Mouse (Mus musculus): ENCODE data around the gene Igsf6. TPM values are rescaled to one million over a fixed set of nuclear protein-coding genes. Genes with fewer than 3 reads are reported as not detected.

Igsf6 gene
- polyA plus RNA-seq, 1 experiment from 2014 or later, result 1.4 TPM

- no peak overlapping the region for H3K9ac ChIP-seq (replicated peaks)
- H3K27me3 ChIP-seq, result peaks cover 10% of the 10 kb centered on the region; the same call in 1 of the 2 replicates
- H3K27ac ChIP-seq (replicated peaks), result no peak overlapping the region
- no peak for ATAC-seq (ENCODE audit: low FRiP score, low read depth)
- H3K4me1 ChIP-seq, result no peaks in the 10 kb centered on the region
- no peaks in the 10 kb centered on the region for H3K36me3 ChIP-seq
- H3K9me3 ChIP-seq, result no peaks in the 10 kb centered on the region
- no peak overlapping the region for H3K4me2 ChIP-seq (replicated peaks)
- H3K4me3 ChIP-seq, result no peak overlapping the region
- WGBS, result 81% methylated on average over 6 of the region's 6 CpGs
Measured at GRCm38 (mm10) chr7:121025221-121026008, 49.0 kb downstream of the Igsf6 start.

GRCm38 (mm10) chr7:121020277-121020676, 54.1 kb downstream of the Igsf6 start:
- 42% methylated on average over 8 of the region's 8 CpGs for WGBS
- no peak overlapping the region for H3K27ac ChIP-seq (replicated peaks)
- no peaks in the 10 kb centered on the region for H3K4me1 ChIP-seq
- no peak overlapping the region for H3K9ac ChIP-seq (replicated peaks)
- no peaks in the 10 kb centered on the region for H3K36me3 ChIP-seq
- no peak for ATAC-seq (ENCODE audit: low FRiP score, low read depth)
- H3K4me2 ChIP-seq (replicated peaks), result no peak overlapping the region
- no peak overlapping the region for H3K4me3 ChIP-seq
- H3K9me3 ChIP-seq, result no peaks in the 10 kb centered on the region
- H3K27me3 ChIP-seq, result no peaks in the 10 kb centered on the region

- no peak for ATAC-seq (ENCODE audit: low FRiP score, low read depth)
- Histone ChIP-seq H3K9ac (replicated peaks) (no peak overlapping the region), H3K36me3 (no peaks in the 10 kb centered on the region), H3K9me3 (no peaks in the 10 kb centered on the region), H3K27me3 (no peaks in the 10 kb centered on the region), H3K4me1 (no peaks in the 10 kb centered on the region), H3K27ac (replicated peaks) (no peak overlapping the region), H3K4me2 (replicated peaks) (no peak overlapping the region), H3K4me3 (no peak overlapping the region)
- WGBS, result 91% methylated on average over 3 of the region's 3 CpGs
Measured at GRCm38 (mm10) chr7:121018778-121019177, 55.6 kb downstream of the Igsf6 start.

GRCm38 (mm10) chr7:121014486-121014885, 59.9 kb downstream of the Igsf6 start:
- H3K27me3 ChIP-seq, result no peaks in the 10 kb centered on the region
- no peaks in the 10 kb centered on the region for H3K9me3 ChIP-seq
- H3K4me3 ChIP-seq, result no peak overlapping the region
- WGBS, result 89% methylated on average over 10 of the region's 10 CpGs
- H3K4me2 ChIP-seq (replicated peaks), result no peak overlapping the region
- no peak for ATAC-seq (ENCODE audit: low FRiP score, low read depth)
- H3K4me1 ChIP-seq, result peaks cover 6% of the 10 kb centered on the region; the same call in 1 of the 2 replicates
- no peak overlapping the region for H3K27ac ChIP-seq (replicated peaks)
- H3K9ac ChIP-seq (replicated peaks), result no peak overlapping the region
- H3K36me3 ChIP-seq, result no peaks in the 10 kb centered on the region

Other genes starting within 250 kb of the Igsf6 start
- gene Eef2k, start 231.7 kb downstream of the Igsf6 start, polyA plus RNA-seq (2016; fragmentation: Nextera tagmentation; extraction: Ambion mirVana), result 27.9 and 29.6 TPM in 2 replicates
- gene Polr3e, start 156.8 kb downstream of the Igsf6 start, polyA plus RNA-seq (2016; fragmentation: Nextera tagmentation; extraction: Ambion mirVana), result 31.4 and 33.2 TPM in 2 replicates
- gene Cdr2, start 92.3 kb downstream of the Igsf6 start, polyA plus RNA-seq (2016; fragmentation: Nextera tagmentation; extraction: Ambion mirVana), result 17.2 and 18.9 TPM in 2 replicates
- 0.29 and 0.51 TPM in 2 replicates for gene Mfsd13b, start 92.1 kb downstream of the Igsf6 start, polyA plus RNA-seq (2016; fragmentation: Nextera tagmentation; extraction: Ambion mirVana)
- 243 and 252 TPM in 2 replicates for gene Mettl9, start 40.1 kb downstream of the Igsf6 start, polyA plus RNA-seq (2016; fragmentation: Nextera tagmentation; extraction: Ambion mirVana)
- 0.05 and 0.34 TPM in 2 replicates for gene Otoa, start 7.1 kb upstream of the Igsf6 start, polyA plus RNA-seq (2016; fragmentation: Nextera tagmentation; extraction: Ambion mirVana)